Mouse (Mus musculus): ENCODE results near the gene Prr15l. TPM values are rescaled to one million over a fixed set of nuclear protein-coding genes. Genes with fewer than 3 reads are reported as not detected.

Gene Prr15l
- polyA plus RNA-seq, 2 experiments, result 2.8 to 4.9 TPM

DNA sequence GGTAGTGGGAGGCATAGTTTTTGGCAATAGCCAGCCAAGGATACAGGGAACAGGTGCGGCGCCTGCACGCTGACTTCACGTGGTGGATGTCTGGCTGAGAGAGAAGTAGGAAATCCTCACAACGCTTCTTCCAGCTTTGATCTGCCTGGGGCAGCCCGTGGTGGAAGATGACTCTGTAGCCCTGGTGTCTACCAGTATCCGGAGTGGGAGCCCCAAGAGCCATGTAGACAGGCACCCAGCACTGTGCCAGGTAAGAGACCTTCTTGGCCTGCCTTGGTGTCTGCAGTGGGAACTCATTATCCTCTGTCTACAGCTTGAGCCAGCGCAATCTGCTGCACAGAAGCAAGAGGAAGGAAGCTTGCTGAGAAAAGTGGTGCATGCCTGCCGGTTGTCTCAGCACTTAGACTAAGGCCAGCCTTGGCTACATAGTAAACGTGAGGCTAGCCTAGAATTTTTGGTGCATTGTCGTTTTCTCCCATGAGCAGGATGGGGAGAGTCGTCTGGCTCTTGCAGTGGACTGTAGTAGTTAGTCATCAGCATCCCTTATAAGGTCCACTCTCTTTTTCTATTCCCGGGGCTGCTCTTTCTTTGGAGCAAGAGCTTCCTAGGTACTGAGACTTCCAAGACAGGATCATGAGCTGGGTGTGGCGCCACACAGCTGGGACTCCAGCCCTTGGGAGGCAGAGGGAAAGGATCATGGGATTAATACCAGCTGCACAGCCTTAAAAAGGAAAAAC, 17.1 kb downstream of the Prr15l start:
- H3K9me3 ChIP-seq (ENCODE audit: control insufficient read depth, low read length), result no peaks in the 10 kb centered on the region
- DNase-seq (ENCODE audit: low read depth in 3 of 3, low spot score in 3 of 3) (no peak), ATAC-seq (ENCODE audit: insufficient read depth) (no peak)
- peak overlapping the region; percentile 70 for H3K4me2 ChIP-seq (ENCODE audit: low read depth)
- no peaks in the 10 kb centered on the region for H3K27me3 ChIP-seq (ENCODE audit: control insufficient read depth, insufficient read depth, low read length)
- H3K27ac ChIP-seq, result peak overlapping the region; percentile 100
- H3K9ac ChIP-seq (replicated peaks), result peak overlapping the region; percentile 85
- peaks cover 49% of the 10 kb centered on the region for H3K36me3 ChIP-seq (replicated peaks; ENCODE audit: control insufficient read depth, insufficient read depth, low read depth)
- 17% methylated on average over 14 of the region's 14 CpGs for WGBS (ENCODE audit: insufficient replicate concordance)
- peak; percentile 31; the same call in 1 of the 2 replicates for TF ChIP-seq EP300 (IDR thresholded peaks at IDR 0.05; ENCODE audit: low read depth)
- TF ChIP-seq CTCF (IDR thresholded peaks at IDR 0.05; ENCODE audit: low read depth), result no peak
- H3K4me1 ChIP-seq (replicated peaks; ENCODE audit: control insufficient read depth in 2 of 2, insufficient read depth in 2 of 2, low read length in 1 of 2), result peaks cover 52 to 60% of the 10 kb centered on the region in 2 experiments
- peak overlapping the region; percentile 87 to 95 for H3K4me3 ChIP-seq (ENCODE audit: insufficient read depth in 1 of 2, low read depth in 2 of 2, low read length in 2 of 2)

DNA sequence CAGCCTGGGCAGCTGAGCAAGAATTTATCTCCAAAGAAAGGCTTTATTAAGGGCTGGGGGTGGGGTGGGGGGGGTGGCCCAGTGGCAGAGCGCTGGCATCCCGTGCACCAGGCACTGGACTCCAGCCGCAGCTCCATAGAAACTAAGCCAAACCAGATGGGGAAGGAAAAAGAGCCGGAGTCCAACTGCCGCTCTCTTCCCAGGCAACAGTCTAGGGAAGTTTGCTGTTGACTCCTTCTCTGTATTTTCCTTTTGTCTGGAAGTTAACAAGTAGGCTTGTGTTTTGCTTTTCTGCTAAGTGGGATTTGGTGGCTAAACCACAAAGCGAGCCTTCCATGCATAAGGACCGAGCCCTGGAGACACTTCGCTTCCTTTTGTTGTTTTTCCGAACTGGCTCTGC, 18.6 kb downstream of the Prr15l start:
- Histone ChIP-seq H3K36me3 (replicated peaks; ENCODE audit: control insufficient read depth, insufficient read depth, low read depth) (peaks cover 49% of the 10 kb centered on the region), H3K9me3 (ENCODE audit: control insufficient read depth, low read length) (no peaks in the 10 kb centered on the region; the same call in 1 of the 2 replicates), H3K27me3 (ENCODE audit: control insufficient read depth, insufficient read depth, low read length) (no peaks in the 10 kb centered on the region), H3K4me2 (ENCODE audit: low read depth) (peak overlapping the region; percentile 70), H3K4me3 (ENCODE audit: insufficient read depth in 1 of 2, low read depth in 2 of 2, low read length in 2 of 2) (peak overlapping the region; percentile 69 to 95), H3K4me1 (replicated peaks; ENCODE audit: control insufficient read depth in 2 of 2, insufficient read depth in 2 of 2, low read length in 1 of 2) (peaks cover 49 to 54% of the 10 kb centered on the region in 2 experiments), H3K27ac (peak overlapping the region; percentile 100), H3K9ac (replicated peaks) (peak overlapping the region; percentile 85)
- no peak for TF ChIP-seq CTCF (IDR thresholded peaks at IDR 0.05; ENCODE audit: low read depth)
- no peak for TF ChIP-seq EP300 (IDR thresholded peaks at IDR 0.05; ENCODE audit: low read depth)
- 49% methylated on average over 9 of the region's 9 CpGs for WGBS (ENCODE audit: insufficient replicate concordance)
- ATAC-seq (ENCODE audit: insufficient read depth) (no peak), DNase-seq (ENCODE audit: low read depth in 3 of 3, low spot score in 3 of 3) (no peak)

- Histone ChIP-seq H3K4me3 (ENCODE audit: insufficient read depth in 1 of 2, low read depth in 2 of 2, low read length in 2 of 2) (peak overlapping the region; percentile 52 to 95), H3K27ac (peak overlapping the region; percentile 100), H3K27me3 (ENCODE audit: control insufficient read depth, insufficient read depth, low read length) (no peaks in the 10 kb centered on the region), H3K4me2 (ENCODE audit: low read depth) (peak overlapping the region; percentile 70), H3K9ac (replicated peaks) (peak overlapping the region; percentile 85), H3K9me3 (ENCODE audit: control insufficient read depth, low read length) (no peaks in the 10 kb centered on the region; the same call in 1 of the 2 replicates), H3K4me1 (replicated peaks; ENCODE audit: control insufficient read depth in 2 of 2, insufficient read depth in 2 of 2, low read length in 1 of 2) (peaks cover 49 to 50% of the 10 kb centered on the region in 2 experiments), H3K36me3 (replicated peaks; ENCODE audit: control insufficient read depth, insufficient read depth, low read depth) (peaks cover 54% of the 10 kb centered on the region)
- peak; percentile 99 for TF ChIP-seq EP300 (IDR thresholded peaks at IDR 0.05; ENCODE audit: low read depth)
- no peak for TF ChIP-seq CTCF (IDR thresholded peaks at IDR 0.05; ENCODE audit: low read depth)
- WGBS (ENCODE audit: insufficient replicate concordance), result 13% methylated on average over 4 of the region's 4 CpGs
- ATAC-seq (ENCODE audit: insufficient read depth) (peak; percentile 74), DNase-seq (ENCODE audit: low read depth in 3 of 3, low spot score in 3 of 3) (peak; percentile 91 to 93 (median 92))
Observed at GRCm38 (mm10) chr11:96947849-96948248, 19.9 kb downstream of the Prr15l start.

DNA sequence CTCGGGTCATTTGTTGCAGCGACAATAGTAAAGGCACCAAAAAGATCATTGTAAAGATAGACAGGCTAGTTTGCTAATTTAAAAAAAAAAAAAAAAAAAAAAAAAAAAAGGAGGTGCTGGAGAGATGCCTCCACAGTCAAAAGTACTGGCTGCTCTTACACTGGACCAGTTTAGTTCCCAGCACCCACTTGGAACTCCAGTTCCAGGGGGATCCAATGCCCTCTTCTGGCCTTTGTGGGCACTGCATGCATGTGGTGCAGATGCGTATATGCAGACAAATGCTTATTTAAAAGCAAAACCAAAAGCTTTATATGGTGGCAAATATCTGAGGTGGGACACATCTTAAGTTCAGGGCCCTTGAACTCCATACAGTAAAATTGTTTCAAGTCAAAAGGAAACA, 22.9 kb downstream of the Prr15l start:
- 94% methylated on average over 3 of the region's 3 CpGs for WGBS (ENCODE audit: insufficient replicate concordance)
- Histone ChIP-seq H3K27me3 (ENCODE audit: control insufficient read depth, insufficient read depth, low read length) (no peaks in the 10 kb centered on the region), H3K36me3 (replicated peaks; ENCODE audit: control insufficient read depth, insufficient read depth, low read depth) (peaks cover 79% of the 10 kb centered on the region), H3K27ac (peak overlapping the region; percentile 100), H3K9ac (replicated peaks) (no peak overlapping the region), H3K4me2 (ENCODE audit: low read depth) (no peak overlapping the region), H3K9me3 (ENCODE audit: control insufficient read depth, low read length) (no peaks in the 10 kb centered on the region; the same call in 1 of the 2 replicates), H3K4me1 (replicated peaks; ENCODE audit: control insufficient read depth in 2 of 2, insufficient read depth in 2 of 2, low read length in 1 of 2) (peaks cover 54 to 59% of the 10 kb centered on the region in 2 experiments), H3K4me3 (ENCODE audit: insufficient read depth in 1 of 2, low read depth in 2 of 2, low read length in 2 of 2) (no peak overlapping the region)
- DNase-seq (ENCODE audit: low read depth in 3 of 3, low spot score in 3 of 3), result no peak
- ATAC-seq (ENCODE audit: insufficient read depth), result no peak
- no peak for TF ChIP-seq EP300 (IDR thresholded peaks at IDR 0.05; ENCODE audit: low read depth)
- peak; percentile 76 for TF ChIP-seq CTCF (IDR thresholded peaks at IDR 0.05; ENCODE audit: low read depth)

DNA sequence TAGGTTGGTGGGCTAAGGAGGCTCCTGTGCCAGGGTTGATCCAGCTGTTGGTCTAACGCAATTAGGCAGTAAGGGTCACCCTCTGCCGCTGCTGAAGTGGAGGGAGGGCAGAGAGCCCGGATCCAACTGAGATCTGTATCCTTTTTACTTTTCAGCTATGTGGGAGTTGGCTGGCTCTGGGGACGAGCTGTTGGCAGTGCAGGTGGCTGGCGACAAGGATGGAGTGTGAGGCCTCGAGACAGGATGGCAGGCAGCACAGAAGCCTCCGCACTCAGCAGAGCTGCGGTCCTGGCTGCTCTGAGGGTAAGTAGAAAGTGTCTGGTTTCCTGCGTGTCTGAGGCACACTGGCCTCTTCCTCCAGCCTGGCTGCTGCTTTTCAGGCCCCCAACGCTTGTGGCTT, 24.5 kb downstream of the Prr15l start:
- H3K27me3 ChIP-seq (ENCODE audit: control insufficient read depth, insufficient read depth, low read length), result no peaks in the 10 kb centered on the region
- no peak overlapping the region for H3K4me2 ChIP-seq (ENCODE audit: low read depth)
- no peak overlapping the region for H3K9ac ChIP-seq (replicated peaks)
- ATAC-seq (ENCODE audit: insufficient read depth) (no peak), DNase-seq (ENCODE audit: low read depth in 3 of 3, low spot score in 3 of 3) (no peak)
- WGBS (ENCODE audit: insufficient replicate concordance), result 78% methylated on average over 10 of the region's 10 CpGs
- peaks cover 58 to 63% of the 10 kb centered on the region in 2 experiments for H3K4me1 ChIP-seq (replicated peaks; ENCODE audit: control insufficient read depth in 2 of 2, insufficient read depth in 2 of 2, low read length in 1 of 2)
- no peak overlapping the region; the same call in 1 of the 2 replicates for H3K27ac ChIP-seq
- no peak overlapping the region for H3K4me3 ChIP-seq (ENCODE audit: insufficient read depth in 1 of 2, low read depth in 2 of 2, low read length in 2 of 2)
- H3K36me3 ChIP-seq (replicated peaks; ENCODE audit: control insufficient read depth, insufficient read depth, low read depth), result peaks cover 92% of the 10 kb centered on the region
- no peak for TF ChIP-seq CTCF (IDR thresholded peaks at IDR 0.05; ENCODE audit: low read depth)
- TF ChIP-seq EP300 (IDR thresholded peaks at IDR 0.05; ENCODE audit: low read depth), result no peak
- H3K9me3 ChIP-seq (ENCODE audit: control insufficient read depth, low read length), result no peaks in the 10 kb centered on the region; the same call in 1 of the 2 replicates

All from liver, embryonic 14.5 days (tissue).